Mouse (Mus musculus): ENCODE data around the gene Aco2.
A peak's percentile ranks its signal among the peaks of the same experiment; 100 is the strongest.

Aco2 gene

GRCm38 (mm10) chr15:81846755-81847154 is 25.4 kb upstream of the Aco2 start:
- no peak for DNase-seq

- no peak for DNase-seq
Measured at GRCm38 (mm10) chr15:81847161-81847560, 24.9 kb upstream of the Aco2 start.

- DNase-seq = no peak
Measured at GRCm38 (mm10) chr15:81847861-81848260, 24.2 kb upstream of the Aco2 start.

- DNase-seq = peak; percentile 91
Measured at GRCm38 (mm10) chr15:81848301-81848700, 23.8 kb upstream of the Aco2 start.

GRCm38 (mm10) chr15:81849104-81849503 is 23.0 kb upstream of the Aco2 start:
- DNase-seq = no peak

GRCm38 (mm10) chr15:81850718-81851117 is 21.4 kb upstream of the Aco2 start:
- DNase-seq = no peak

- no peak for DNase-seq
Measured at GRCm38 (mm10) chr15:81851375-81851774, 20.7 kb upstream of the Aco2 start.

- DNase-seq = no peak
Measured at GRCm38 (mm10) chr15:81852411-81853000, 19.6 kb upstream of the Aco2 start.

GRCm38 (mm10) chr15:81853081-81853480 is 19.0 kb upstream of the Aco2 start:
- no peak for DNase-seq

GRCm38 (mm10) chr15:81856030-81856790 is 15.9 kb upstream of the Aco2 start:
- peak; percentile 92 for DNase-seq

- no peak for DNase-seq
Measured at GRCm38 (mm10) chr15:81856938-81857723, 15.0 kb upstream of the Aco2 start.

- DNase-seq = peak; percentile 38
Measured at GRCm38 (mm10) chr15:81857724-81858116, 14.4 kb upstream of the Aco2 start.

- DNase-seq = peak; percentile 95
Measured at GRCm38 (mm10) chr15:81858138-81858516, 14.0 kb upstream of the Aco2 start.

GRCm38 (mm10) chr15:81858517-81859329 is 13.4 kb upstream of the Aco2 start, which contains the start of gene Tob2:
TSS of gene Tob2 (minus strand) at chr15:81858796.
- DNase-seq = peak; percentile 73

- DNase-seq = peak; percentile 97
Measured at GRCm38 (mm10) chr15:81859330-81860255, 12.5 kb upstream of the Aco2 start.

GRCm38 (mm10) chr15:81860471-81861135 is 11.5 kb upstream of the Aco2 start:
- peak; percentile 82 for DNase-seq

- DNase-seq = no peak
Measured at GRCm38 (mm10) chr15:81864238-81864637, 7.9 kb upstream of the Aco2 start.

- no peak for DNase-seq
Measured at GRCm38 (mm10) chr15:81869985-81870384, 2.1 kb upstream of the Aco2 start.

- peak; percentile 93 for DNase-seq
Measured at GRCm38 (mm10) chr15:81871604-81872261, 376 bp upstream of the Aco2 start, which contains the start of gene Phf5a. TSS of gene Phf5a (minus strand) at chr15:81871911.

Measured in lung, postnatal 36 days (tissue).